Mouse (Mus musculus): ENCODE data around the gene Il12rb1. TPM values are rescaled to one million over a fixed set of nuclear protein-coding genes. Genes with fewer than 3 reads are reported as not detected.

The Il12rb1 gene
- polyA plus RNA-seq, 1 experiment from 2014 or later = not detected

DNA sequence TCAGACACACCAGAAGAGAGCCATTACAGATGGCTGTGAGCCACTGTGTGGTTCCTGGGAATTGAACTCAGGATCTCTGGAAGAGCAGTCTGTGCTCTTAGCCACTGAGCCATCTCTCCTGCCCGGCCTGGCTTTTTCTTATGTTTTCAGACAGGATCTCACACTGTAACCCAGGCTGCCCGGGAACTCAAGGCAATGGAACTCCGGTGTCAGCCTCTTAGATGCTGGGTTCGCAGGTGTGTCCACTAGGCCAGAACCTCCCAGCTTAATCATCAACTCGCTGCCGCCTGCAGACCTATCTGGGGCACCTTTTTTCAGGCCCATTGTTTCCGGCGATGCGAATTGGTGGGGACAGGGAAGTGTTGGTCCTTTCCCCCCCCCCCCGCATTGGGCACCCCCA is 32.3 kb downstream of the Il12rb1 start:
- no peaks in the 10 kb centered on the region for H3K9me3 ChIP-seq (ENCODE audit: control insufficient read depth, low read length)
- H3K4me3 ChIP-seq (replicated peaks; ENCODE audit: low read length) = no peak overlapping the region
- no peaks in the 10 kb centered on the region for H3K27me3 ChIP-seq (ENCODE audit: control insufficient read depth, insufficient read depth, low read length)
- H3K27ac ChIP-seq = peak overlapping the region; percentile 55; the same call in 1 of the 2 replicates
- H3K4me2 ChIP-seq (replicated peaks) = no peak overlapping the region
- H3K9ac ChIP-seq = no peak overlapping the region
- DNase-seq (ENCODE audit: low spot score) (no peak), ATAC-seq (ENCODE audit: low FRiP score) (no peak)
- H3K4me1 ChIP-seq (replicated peaks; ENCODE audit: control insufficient read depth, insufficient read depth, low read length) = peaks cover 3% of the 10 kb centered on the region; the same call in 1 of the 2 replicates
- H3K36me3 ChIP-seq (replicated peaks; ENCODE audit: control insufficient read depth, insufficient read depth) = 0 out of 2 replicates have a peak, but pooled peaks cover 7% of the 10 kb centered on the region
- 58% methylated on average over 10 of the region's 10 CpGs for WGBS

DNA sequence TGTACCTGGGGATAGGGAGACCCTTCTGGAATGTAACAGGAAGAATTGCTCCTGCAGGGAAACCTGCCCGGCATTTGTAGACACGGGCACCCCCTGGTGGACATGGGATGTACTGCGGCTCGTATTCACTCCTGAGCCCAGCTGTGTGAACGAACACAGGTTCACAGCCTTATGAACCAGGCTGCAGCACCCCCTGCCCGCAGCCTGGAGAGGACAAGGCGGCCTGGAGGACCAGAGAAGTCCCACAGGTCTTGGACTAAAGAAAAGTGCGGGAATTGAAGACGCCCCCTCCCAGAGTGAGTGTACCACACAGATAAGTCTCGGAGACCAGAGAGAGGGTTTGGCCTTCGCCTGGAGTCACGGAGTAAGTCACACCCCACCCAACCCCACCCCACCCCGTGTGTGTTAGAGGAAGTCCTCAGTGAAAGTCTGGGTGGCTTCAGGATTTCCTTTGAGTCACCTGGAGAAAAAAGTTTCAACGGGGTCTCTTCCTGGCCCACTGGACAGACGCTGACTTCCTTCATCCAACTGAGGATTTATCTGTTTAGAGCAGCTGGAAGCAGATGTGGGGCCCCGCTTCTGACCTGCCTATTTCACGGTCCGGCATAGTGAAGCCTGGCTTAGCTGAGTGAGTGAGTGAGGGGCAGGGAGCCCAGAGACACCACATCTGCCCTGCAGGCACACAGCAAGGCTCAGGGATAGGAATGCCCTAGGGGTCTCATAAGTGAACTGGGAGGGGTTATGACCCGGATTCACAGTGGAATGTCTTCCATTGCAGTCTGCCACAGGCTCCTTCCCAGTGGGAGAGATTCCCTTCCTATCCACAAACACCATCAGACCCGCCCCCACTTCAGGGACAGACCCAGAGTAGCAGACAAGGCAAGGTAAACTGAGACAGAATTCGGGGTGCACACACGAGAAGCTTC is 33.2 kb downstream of the Il12rb1 start:
- DNase-seq (ENCODE audit: low spot score) (peak; percentile 95), ATAC-seq (ENCODE audit: low FRiP score) (no peak; the same call in 1 of the 2 replicates)
- Histone ChIP-seq H3K4me2 (replicated peaks) (no peak overlapping the region), H3K9me3 (ENCODE audit: control insufficient read depth, low read length) (no peaks in the 10 kb centered on the region), H3K9ac (no peak overlapping the region), H3K27me3 (ENCODE audit: control insufficient read depth, insufficient read depth, low read length) (no peaks in the 10 kb centered on the region), H3K36me3 (replicated peaks; ENCODE audit: control insufficient read depth, insufficient read depth) (no peaks in the 10 kb centered on the region), H3K4me3 (replicated peaks; ENCODE audit: low read length) (no peak overlapping the region), H3K27ac (no peak overlapping the region), H3K4me1 (replicated peaks; ENCODE audit: control insufficient read depth, insufficient read depth, low read length) (peaks cover 3% of the 10 kb centered on the region; the same call in 1 of the 2 replicates)
- 42% methylated on average over 22 of the region's 22 CpGs for WGBS

DNA sequence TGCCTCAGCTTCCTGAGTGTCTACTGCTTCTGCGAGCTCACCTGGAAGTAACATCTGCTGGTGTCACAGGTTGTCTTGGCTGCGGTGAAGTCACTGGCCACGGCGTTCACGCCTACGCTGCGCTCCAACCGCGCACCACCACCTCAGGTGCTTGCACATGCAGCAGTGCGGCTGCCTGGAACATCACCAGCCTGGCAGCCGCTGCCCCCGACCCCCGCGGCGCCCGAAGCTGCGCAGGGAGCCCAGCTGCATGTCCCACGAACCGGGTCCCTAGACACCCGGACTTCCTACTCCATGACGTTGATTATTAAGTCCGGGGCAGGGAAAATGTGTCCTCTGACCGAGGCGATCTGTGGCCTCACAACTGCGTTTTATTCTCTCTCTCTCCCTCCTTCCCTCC is 34.2 kb downstream of the Il12rb1 start:
- H3K27ac ChIP-seq = no peak overlapping the region
- WGBS = 67% methylated on average over 25 of the region's 25 CpGs

DNA sequence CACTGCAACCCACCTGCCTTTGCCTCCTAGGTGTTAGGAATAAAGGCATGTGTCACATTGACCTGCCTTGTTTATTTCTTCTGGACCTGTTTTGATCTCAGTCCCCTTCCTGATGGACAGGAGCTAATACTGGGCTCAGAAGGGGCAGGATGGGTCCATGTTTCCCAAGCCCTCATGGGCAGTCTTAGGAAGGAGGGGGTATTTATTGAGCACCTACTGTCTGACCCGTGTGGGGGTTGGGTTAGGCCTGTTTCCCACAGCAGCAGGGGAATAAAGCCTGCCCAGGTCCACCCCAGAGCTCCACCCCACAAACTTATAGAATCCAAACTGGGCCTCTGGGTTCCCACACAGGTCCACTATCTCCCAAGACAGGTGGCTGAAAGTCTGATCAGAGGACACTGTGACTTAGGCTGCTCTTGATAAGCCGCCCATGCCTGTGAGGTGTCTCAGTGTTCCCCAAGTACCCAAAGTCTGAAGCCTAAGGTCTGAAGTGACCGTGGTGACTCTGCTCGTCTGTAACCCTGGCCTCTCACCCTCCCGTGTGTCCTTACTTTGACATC is 35.0 kb downstream of the Il12rb1 start:
- no peak overlapping the region for H3K9ac ChIP-seq
- H3K9me3 ChIP-seq (ENCODE audit: control insufficient read depth, low read length) = no peaks in the 10 kb centered on the region
- H3K27ac ChIP-seq = no peak overlapping the region
- peaks cover 3% of the 10 kb centered on the region; the same call in 1 of the 2 replicates for H3K4me1 ChIP-seq (replicated peaks; ENCODE audit: control insufficient read depth, insufficient read depth, low read length)
- no peak overlapping the region for H3K4me2 ChIP-seq (replicated peaks)
- no peak overlapping the region for H3K4me3 ChIP-seq (replicated peaks; ENCODE audit: low read length)
- no peak for ATAC-seq (ENCODE audit: low FRiP score)
- no peaks in the 10 kb centered on the region for H3K36me3 ChIP-seq (replicated peaks; ENCODE audit: control insufficient read depth, insufficient read depth)
- H3K27me3 ChIP-seq (ENCODE audit: control insufficient read depth, insufficient read depth, low read length) = no peaks in the 10 kb centered on the region
- WGBS = 86% methylated on average over 5 of the region's 5 CpGs
- DNase-seq (ENCODE audit: low spot score) = no peak

More for the DNA sequence above, 34.2 kb downstream of the Il12rb1 start:
- Histone ChIP-seq H3K4me1 (replicated peaks; ENCODE audit: control insufficient read depth, insufficient read depth, low read length) (peaks cover 3% of the 10 kb centered on the region; the same call in 1 of the 2 replicates), H3K9me3 (ENCODE audit: control insufficient read depth, low read length) (no peaks in the 10 kb centered on the region), H3K4me2 (replicated peaks) (no peak overlapping the region), H3K36me3 (replicated peaks; ENCODE audit: control insufficient read depth, insufficient read depth) (no peaks in the 10 kb centered on the region), H3K27me3 (ENCODE audit: control insufficient read depth, insufficient read depth, low read length) (no peaks in the 10 kb centered on the region), H3K9ac (no peak overlapping the region), H3K4me3 (replicated peaks; ENCODE audit: low read length) (no peak overlapping the region)
- DNase-seq (ENCODE audit: low spot score) (no peak), ATAC-seq (ENCODE audit: low FRiP score) (no peak)

DNA sequence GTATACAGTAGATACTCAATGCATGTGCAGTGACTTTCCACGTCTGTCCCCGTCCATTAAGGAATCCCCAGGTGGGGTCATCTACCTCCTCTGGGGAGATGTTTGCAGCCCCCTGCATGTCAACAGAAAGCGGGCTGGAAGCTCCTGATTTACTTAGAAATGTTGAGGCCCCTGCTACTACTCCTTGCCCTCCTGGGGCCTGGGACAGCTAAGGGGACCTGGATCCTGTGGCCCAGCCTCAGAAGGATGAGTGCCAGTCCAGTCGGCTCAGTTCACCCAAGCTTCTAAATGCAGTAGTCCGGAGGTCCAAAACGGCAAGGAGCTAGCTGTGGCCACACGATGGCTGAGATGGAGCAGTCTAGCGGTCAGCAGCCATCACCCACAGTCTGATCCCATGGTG is 35.7 kb downstream of the Il12rb1 start:
- H3K4me1 ChIP-seq (replicated peaks; ENCODE audit: control insufficient read depth, insufficient read depth, low read length) = peaks cover 3% of the 10 kb centered on the region; the same call in 1 of the 2 replicates
- no peaks in the 10 kb centered on the region for H3K9me3 ChIP-seq (ENCODE audit: control insufficient read depth, low read length)
- no peaks in the 10 kb centered on the region for H3K36me3 ChIP-seq (replicated peaks; ENCODE audit: control insufficient read depth, insufficient read depth)
- no peaks in the 10 kb centered on the region for H3K27me3 ChIP-seq (ENCODE audit: control insufficient read depth, insufficient read depth, low read length)
- no peak overlapping the region for H3K27ac ChIP-seq
- H3K4me2 ChIP-seq (replicated peaks) = no peak overlapping the region
- no peak overlapping the region for H3K4me3 ChIP-seq (replicated peaks; ENCODE audit: low read length)
- DNase-seq (ENCODE audit: low spot score) (no peak), ATAC-seq (ENCODE audit: low FRiP score) (no peak)
- no peak overlapping the region for H3K9ac ChIP-seq
- 91% methylated on average over 8 of the region's 8 CpGs for WGBS

DNA sequence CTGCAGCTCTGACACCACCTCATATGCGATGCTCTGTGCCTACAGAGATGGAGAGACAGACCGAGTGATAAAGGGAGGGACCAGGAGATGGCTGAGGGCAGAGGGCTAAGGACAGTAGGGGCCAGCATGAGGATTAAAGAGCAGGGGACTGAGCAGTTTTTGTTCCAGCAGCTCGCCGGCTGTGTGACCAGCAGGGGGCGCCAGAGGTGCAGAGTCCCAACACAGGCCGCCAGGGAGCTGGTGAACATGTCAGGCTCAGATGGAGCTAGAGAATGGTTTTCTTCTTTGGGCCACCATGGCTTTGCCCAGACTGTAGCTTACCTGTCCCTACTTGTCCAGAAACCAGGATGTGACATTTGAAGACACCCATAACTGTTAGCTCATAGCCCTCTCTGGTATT is 36.3 kb downstream of the Il12rb1 start:
- H3K36me3 ChIP-seq (replicated peaks; ENCODE audit: control insufficient read depth, insufficient read depth) = no peaks in the 10 kb centered on the region
- no peaks in the 10 kb centered on the region for H3K27me3 ChIP-seq (ENCODE audit: control insufficient read depth, insufficient read depth, low read length)
- ATAC-seq (ENCODE audit: low FRiP score) (no peak), DNase-seq (ENCODE audit: low spot score) (peak; percentile 86)
- H3K4me3 ChIP-seq (replicated peaks; ENCODE audit: low read length) = no peak overlapping the region
- H3K27ac ChIP-seq = no peak overlapping the region
- whole genome bisulfite sequencing = 2% methylated on average over 6 of the region's 6 CpGs
- no peak overlapping the region for H3K4me2 ChIP-seq (replicated peaks)
- H3K9me3 ChIP-seq (ENCODE audit: control insufficient read depth, low read length) = no peaks in the 10 kb centered on the region
- H3K9ac ChIP-seq = no peak overlapping the region
- peaks cover 3% of the 10 kb centered on the region; the same call in 1 of the 2 replicates for H3K4me1 ChIP-seq (replicated peaks; ENCODE audit: control insufficient read depth, insufficient read depth, low read length)

DNA sequence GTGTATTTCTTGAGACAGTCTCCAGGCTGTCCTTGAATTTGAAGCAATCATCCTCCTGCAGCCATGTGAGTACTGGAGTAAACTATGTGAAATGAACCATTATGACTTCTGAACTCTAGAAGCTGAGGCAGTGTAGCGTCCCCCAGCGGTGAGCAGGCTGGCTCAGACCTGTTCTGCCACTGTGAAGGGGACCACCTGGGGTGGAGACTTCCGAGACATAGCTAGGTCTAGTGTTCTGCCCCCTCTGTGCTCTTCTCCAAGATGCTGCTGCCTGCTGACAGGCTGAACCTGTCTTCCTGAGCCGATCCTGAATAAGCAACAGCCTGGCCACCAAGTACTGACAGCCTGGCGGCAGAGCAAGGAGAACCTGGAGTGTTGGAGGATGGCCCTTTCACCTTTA is 36.9 kb downstream of the Il12rb1 start:
- DNase-seq (ENCODE audit: low spot score) (no peak), ATAC-seq (ENCODE audit: low FRiP score) (no peak)
- Histone ChIP-seq H3K36me3 (replicated peaks; ENCODE audit: control insufficient read depth, insufficient read depth) (no peaks in the 10 kb centered on the region), H3K27ac (no peak overlapping the region), H3K9me3 (ENCODE audit: control insufficient read depth, low read length) (no peaks in the 10 kb centered on the region), H3K27me3 (ENCODE audit: control insufficient read depth, insufficient read depth, low read length) (no peaks in the 10 kb centered on the region), H3K9ac (no peak overlapping the region), H3K4me2 (replicated peaks) (no peak overlapping the region), H3K4me3 (replicated peaks; ENCODE audit: low read length) (no peak overlapping the region), H3K4me1 (replicated peaks; ENCODE audit: control insufficient read depth, insufficient read depth, low read length) (peaks cover 3% of the 10 kb centered on the region; the same call in 1 of the 2 replicates)
- 44% methylated on average over 5 of the region's 5 CpGs for WGBS

DNA sequence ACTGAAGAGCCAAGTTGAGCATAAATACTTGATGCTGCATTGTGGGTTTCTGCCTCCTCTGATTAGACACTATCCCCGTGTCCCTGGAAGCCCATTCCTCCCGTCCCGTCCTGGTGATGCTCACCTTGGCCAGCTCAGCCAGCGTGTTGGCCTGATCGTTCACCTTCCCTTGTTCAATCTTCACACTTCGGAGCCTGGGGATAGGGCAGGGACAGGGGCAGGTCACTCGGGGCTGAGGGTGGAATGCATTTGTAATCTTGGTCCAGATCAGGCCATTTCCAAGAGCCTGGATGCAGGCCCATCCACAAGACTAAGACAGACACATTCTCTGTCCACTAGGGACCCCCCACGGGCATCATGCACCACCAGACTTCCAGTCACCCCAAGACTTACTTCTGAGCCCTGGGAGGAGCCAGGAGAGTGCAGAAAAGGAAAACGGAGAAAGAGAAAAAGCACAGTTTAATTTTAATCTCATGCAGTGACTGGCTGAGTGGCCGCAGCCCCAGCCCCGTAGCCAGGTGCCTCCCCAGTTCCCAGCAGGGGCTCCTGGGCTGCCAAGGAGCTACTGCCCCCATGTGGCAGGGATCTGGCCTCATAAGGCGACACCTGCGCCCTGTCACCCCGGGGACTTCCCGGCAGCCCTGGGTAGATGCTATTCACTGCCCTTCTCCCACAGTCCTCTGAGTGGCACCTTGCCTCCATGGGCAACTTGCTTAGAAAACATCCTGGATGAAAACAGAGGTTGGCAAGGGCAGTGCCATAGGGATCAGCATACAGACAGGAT is 38.3 kb downstream of the Il12rb1 start:
- no peaks in the 10 kb centered on the region for H3K9me3 ChIP-seq (ENCODE audit: control insufficient read depth, low read length)
- H3K27ac ChIP-seq = no peak overlapping the region
- H3K36me3 ChIP-seq (replicated peaks; ENCODE audit: control insufficient read depth, insufficient read depth) = no peaks in the 10 kb centered on the region
- no peak overlapping the region for H3K9ac ChIP-seq
- ATAC-seq (ENCODE audit: low FRiP score) (no peak), DNase-seq (ENCODE audit: low spot score) (no peak)
- no peak overlapping the region for H3K4me3 ChIP-seq (replicated peaks; ENCODE audit: low read length)
- H3K27me3 ChIP-seq (ENCODE audit: control insufficient read depth, insufficient read depth, low read length) = no peaks in the 10 kb centered on the region
- peaks cover 3% of the 10 kb centered on the region; the same call in 1 of the 2 replicates for H3K4me1 ChIP-seq (replicated peaks; ENCODE audit: control insufficient read depth, insufficient read depth, low read length)
- H3K4me2 ChIP-seq (replicated peaks) = no peak overlapping the region
- 57% methylated on average over 15 of the region's 15 CpGs for WGBS

Data from hindbrain, embryonic 14.5 days (tissue).